Mouse (Mus musculus) cerebellum, adult 2 months (tissue): ENCODE data around the gene Rps7. TPM values are rescaled to one million over a fixed set of nuclear protein-coding genes. Genes with fewer than 3 reads are reported as not detected.

Experiments
- DNase-seq, 2 experiments: peaks; one replicate each; pipeline ENCODE4 v3.0.0; 2021
- H3K27ac ChIP-seq: fragments of 200-500 bp; 2 replicates; pipeline ENCODE4 v1.5.1; 2012; ENCODE audit warnings: low read length, control low read depth, inconsistent platforms; ENCODE audit not compliant: insufficient read depth
- H3K27me3 ChIP-seq: fragments of 200-500 bp; 2 replicates; pipeline ENCODE4 v1.6.1; 2012; ENCODE audit warnings: inconsistent platforms, mild to moderate bottlenecking, low read length, moderate library complexity; ENCODE audit not compliant: control insufficient read depth, insufficient read depth
- H3K4me1 ChIP-seq: fragments of 200-500 bp; 2 replicates; pipeline ENCODE4 v1.6.1; 2011; ENCODE audit warnings: low read length; ENCODE audit not compliant: control insufficient read depth, insufficient read depth
- H3K4me3 ChIP-seq: fragments of 200-500 bp; replicated peaks from 2 replicates; pipeline ENCODE3; 2011; ENCODE audit warnings: mild to moderate bottlenecking, low read depth, low read length, control low read depth; ENCODE audit not compliant: insufficient read depth
- CTCF ChIP-seq: fragments of 200-500 bp; IDR thresholded peaks from 2 replicates; pipeline ENCODE4 v1.5.1; 2011; ENCODE audit warnings: low read depth, mild to moderate bottlenecking, control low read depth, low read length, moderate library complexity, borderline replicate concordance; ENCODE audit not compliant: insufficient read depth
- POLR2A ChIP-seq: fragments of 200-500 bp; IDR thresholded peaks from 2 replicates; pipeline ENCODE4 v1.6.1; 2011; ENCODE audit warnings: low read length, control low read depth, borderline replicate concordance; ENCODE audit not compliant: insufficient read depth
- WGBS: fragments of 180-500 bp; shearing (Covaris S2); methylation state at CpG from one replicate; pipeline ENCODE4 v1.1.7; 2018; 5-methylcytosine and 5-hydroxymethylcytosine counted together
- polyA plus RNA-seq: library from polyadenylated mRNA; depleted of rRNA; stranded (reverse); fragments of >200 nt; gene quantifications from 2 replicates; pipeline ENCODE4 v1.2.3, GENCODE M21; 2012

The Rps7 gene
- polyA plus RNA-seq, 1 experiment, result 310 TPM

- 0 out of 2 replicates have a peak, but pooled peaks cover 5% of the 10 kb centered on the region for H3K4me1 ChIP-seq
- WGBS, result 93% methylated on average over 2 of the region's 2 CpGs
- no peak for TF ChIP-seq CTCF
- no peak for TF ChIP-seq POLR2A
These were observed 11.5 kb downstream of the Rps7 start for GRCm38 (mm10) chr12:28624251-28624650.

GRCm38 (mm10) chr12:28623195-28623594 is 12.6 kb downstream of the Rps7 start, which contains the start of gene Colec11:
Gene Colec11, minus strand, starts transcription at chr12:28623377.
- H3K27ac ChIP-seq, result no peak within 1 kb of the TSS
- 33% methylated on average over 5 of the region's 5 CpGs for WGBS
- no peak for TF ChIP-seq CTCF
- no peak for TF ChIP-seq POLR2A
- no peak for DNase-seq
- no peaks in the 10 kb centered on the region; the same call in 1 of the 2 replicates for H3K27me3 ChIP-seq
- no peak within 1 kb of the TSS for H3K4me3 ChIP-seq
- H3K4me1 ChIP-seq, result 0 out of 2 replicates have a peak, but pooled peaks cover 5% of the 10 kb centered on the region

More at GRCm38 (mm10) chr12:28624251-28624650, 11.5 kb downstream of the Rps7 start:
- no peak for DNase-seq
- Histone ChIP-seq H3K27me3 (no peaks in the 10 kb centered on the region; the same call in 1 of the 2 replicates), H3K27ac (no peak overlapping the region), H3K4me3 (no peak overlapping the region)

- 79% methylated on average over 1 of the region's 1 CpGs for WGBS
- H3K27ac ChIP-seq, result no peak overlapping the region
- no peak for TF ChIP-seq POLR2A
- no peak for TF ChIP-seq CTCF
These were observed 13.1 kb downstream of the Rps7 start for GRCm38 (mm10) chr12:28622641-28623040.

GRCm38 (mm10) chr12:28622167-28622532 is 13.6 kb downstream of the Rps7 start:
- 27% methylated on average over 5 of the region's 5 CpGs for WGBS
- DNase-seq, result no peak

More at GRCm38 (mm10) chr12:28622641-28623040, 13.1 kb downstream of the Rps7 start:
- Histone ChIP-seq H3K27me3 (no peaks in the 10 kb centered on the region; the same call in 1 of the 2 replicates), H3K4me3 (no peak overlapping the region), H3K4me1 (0 out of 2 replicates have a peak, but pooled peaks cover 5% of the 10 kb centered on the region)
- no peak for DNase-seq

GRCm38 (mm10) chr12:28621451-28622166 is 14.1 kb downstream of the Rps7 start:
- 28% methylated on average over 7 of the region's 7 CpGs for WGBS
- 0 out of 2 replicates have a peak, but pooled peaks cover 5% of the 10 kb centered on the region for H3K4me1 ChIP-seq
- no peaks in the 10 kb centered on the region; the same call in 1 of the 2 replicates for H3K27me3 ChIP-seq
- H3K4me3 ChIP-seq, result no peak overlapping the region
- TF ChIP-seq POLR2A (no peak), CTCF (no peak)
- no peak overlapping the region for H3K27ac ChIP-seq
- DNase-seq, result no peak

More at GRCm38 (mm10) chr12:28622167-28622532, 13.6 kb downstream of the Rps7 start:
- TF ChIP-seq POLR2A (no peak), CTCF (no peak)
- H3K27ac ChIP-seq, result no peak overlapping the region
- no peaks in the 10 kb centered on the region; the same call in 1 of the 2 replicates for H3K27me3 ChIP-seq
- no peak overlapping the region for H3K4me3 ChIP-seq
- 0 out of 2 replicates have a peak, but pooled peaks cover 5% of the 10 kb centered on the region for H3K4me1 ChIP-seq

- Histone ChIP-seq H3K4me1 (0 out of 2 replicates have a peak, but pooled peaks cover 2% of the 10 kb centered on the region), H3K27me3 (no peaks in the 10 kb centered on the region; the same call in 1 of the 2 replicates), H3K27ac (no peak overlapping the region), H3K4me3 (no peak overlapping the region)
- DNase-seq, result no peak
- TF ChIP-seq CTCF (no peak), POLR2A (no peak)
- 37% methylated on average over 4 of the region's 4 CpGs for WGBS
These were observed 18.5 kb downstream of the Rps7 start for GRCm38 (mm10) chr12:28617297-28617696.

- Histone ChIP-seq H3K4me1 (no peaks in the 10 kb centered on the region), H3K4me3 (no peak overlapping the region), H3K27me3 (no peaks in the 10 kb centered on the region), H3K27ac (no peak overlapping the region)
- TF ChIP-seq CTCF (no peak), POLR2A (no peak)
- DNase-seq, result no peak
- WGBS, result 42% methylated on average over 7 of the region's 7 CpGs
These were observed 21.4 kb downstream of the Rps7 start for GRCm38 (mm10) chr12:28614401-28614800.

GRCm38 (mm10) chr12:28612391-28612790 is 23.4 kb downstream of the Rps7 start:
- no peak for TF ChIP-seq POLR2A
- TF ChIP-seq CTCF, result no peak
- H3K4me1 ChIP-seq, result peaks cover 4% of the 10 kb centered on the region
- H3K27me3 ChIP-seq, result no peaks in the 10 kb centered on the region
- 77% methylated on average over 6 of the region's 6 CpGs for WGBS
- DNase-seq, result no peak
- no peak overlapping the region for H3K27ac ChIP-seq
- no peak overlapping the region for H3K4me3 ChIP-seq
